ENCODE assay signal across 11 mouse cellular contexts in the genomic region with DNA sequence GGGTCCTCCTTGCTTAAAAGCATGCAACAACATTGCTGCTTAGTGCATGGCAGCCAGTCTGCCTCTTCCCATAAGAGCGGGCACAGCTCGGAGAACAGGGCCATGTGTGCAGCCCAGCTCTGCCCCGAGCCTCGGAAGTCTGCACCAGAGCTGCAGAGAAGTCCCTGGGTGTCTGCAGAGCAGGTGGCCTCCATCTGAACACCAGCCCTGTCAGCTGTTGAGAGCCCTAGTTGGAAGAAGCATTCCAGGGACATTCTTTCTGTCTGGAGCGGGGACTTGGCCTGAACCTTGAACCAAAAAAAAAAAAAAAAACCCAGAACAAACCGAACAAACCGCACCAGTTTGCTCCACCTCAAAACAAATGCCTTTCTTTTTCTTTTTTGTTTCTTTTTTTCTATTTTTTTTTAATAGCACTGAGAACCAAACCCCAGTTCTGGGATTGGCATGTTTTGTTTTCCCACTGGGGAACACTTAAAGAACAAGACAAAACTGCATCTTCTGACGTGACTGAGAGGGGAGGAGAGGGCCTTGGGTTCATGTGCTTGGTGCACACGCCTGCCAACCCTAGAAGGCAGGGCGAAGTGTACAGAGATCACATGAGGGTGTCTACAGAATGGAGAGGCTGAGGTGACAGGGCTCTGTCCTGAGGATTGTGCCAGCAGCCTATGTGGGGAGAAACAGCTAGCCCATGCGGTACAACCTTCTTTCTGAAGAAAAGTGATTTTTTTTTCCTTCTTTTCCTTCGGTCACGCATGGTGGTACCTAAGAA.
DNase-seq lines count a peak whose midpoint lies in the region; ATAC-seq and TF ChIP-seq lines count a peak whose summit lies in the region.
"Had no signal": no experiment of that assay in that cellular context is flagged by ENCODE, and none has a peak within 500 bp of the region (broad histone marks: within the 10 kb centered on the region; RNA-seq: fewer than 3 reads in every experiment).

No protein-coding gene starts in this region.

- no peak overlapping the region for H3K4me2 ChIP-seq in intestine, embryonic 14.5 days (ENCODE audit: low read length)
- no peak overlapping the region for H3K4me2 ChIP-seq in intestine, postnatal 0 days (replicated peaks; ENCODE audit: low read depth)
- H3K4me2 ChIP-seq in heart, embryonic 15.5 days = 0 out of 2 replicates have a peak overlapping the region, but pooled peaks have one; percentile 3
- no peak overlapping the region for H3K4me2 ChIP-seq in stomach, postnatal 0 days (replicated peaks; ENCODE audit: low read depth)
- H3K4me2 ChIP-seq: embryonic facial prominence, embryonic 13.5 days; midbrain, embryonic 12.5 days had no signal

- no peak for TF ChIP-seq CTCF in intestine, postnatal 0 days (IDR thresholded peaks at IDR 0.05; ENCODE audit: low read depth)
- no peak for TF ChIP-seq CTCF in stomach, postnatal 0 days (IDR thresholded peaks at IDR 0.05; ENCODE audit: low read depth)

- peak overlapping the region; percentile 44 for H3K27ac ChIP-seq in intestine, embryonic 14.5 days (ENCODE audit: low read depth)
- H3K27ac ChIP-seq in intestine, postnatal 0 days (ENCODE audit: low read depth, low read length) = no peak overlapping the region
- peak overlapping the region; percentile 64 for H3K27ac ChIP-seq in heart, embryonic 15.5 days
- H3K27ac ChIP-seq in stomach, postnatal 0 days (replicated peaks) = 0 out of 2 replicates have a peak overlapping the region, but pooled peaks have one; percentile 18
- H3K27ac ChIP-seq: embryonic facial prominence, embryonic 13.5 days; midbrain, embryonic 12.5 days had no signal

- DNase-seq in intestine, embryonic 14.5 days (ENCODE audit: low spot score) = no peak
- DNase-seq in kidney, postnatal 25 days = peak; percentile 50 to 75
- no peak for DNase-seq in stomach, postnatal 0 days (ENCODE audit: low spot score)
- DNase-seq in layer of hippocampus, postnatal 10 days (ENCODE audit: low spot score in 2 of 2) = no peak
- no peak for DNase-seq in spleen, postnatal 10 days (ENCODE audit: low spot score in 2 of 2)
- no peak for DNase-seq in retina, postnatal 1 day
- DNase-seq: right cerebral cortex, adult 18-20 months had no signal

- peaks cover 15% of the 10 kb centered on the region for H3K4me1 ChIP-seq in intestine, embryonic 14.5 days (replicated peaks; ENCODE audit: control insufficient read depth, insufficient read depth, low read length)
- H3K4me1 ChIP-seq in intestine, postnatal 0 days (replicated peaks; ENCODE audit: control insufficient read depth, insufficient read depth, low read length) = no peaks in the 10 kb centered on the region
- H3K4me1 ChIP-seq in heart, embryonic 15.5 days (replicated peaks) = peaks cover 13% of the 10 kb centered on the region
- 0 out of 2 replicates have a peak, but pooled peaks cover 3% of the 10 kb centered on the region for H3K4me1 ChIP-seq in stomach, postnatal 0 days (replicated peaks; ENCODE audit: control insufficient read depth, insufficient read depth)
- H3K4me1 ChIP-seq: midbrain, embryonic 12.5 days had no signal

- H3K9ac ChIP-seq in intestine, embryonic 14.5 days (ENCODE audit: low read length) = no peak overlapping the region
- no peak overlapping the region for H3K9ac ChIP-seq in intestine, postnatal 0 days (ENCODE audit: low read depth, low read length)
- no peak overlapping the region for H3K9ac ChIP-seq in heart, embryonic 15.5 days
- H3K9ac ChIP-seq in stomach, postnatal 0 days (ENCODE audit: low read length) = no peak overlapping the region
- H3K9ac ChIP-seq: embryonic facial prominence, embryonic 13.5 days; midbrain, embryonic 12.5 days had no signal

- WGBS in intestine, embryonic 14.5 days = 52% methylated on average over 13 of the region's 13 CpGs
- 66% methylated on average over 13 of the region's 13 CpGs for WGBS in intestine, postnatal 0 days
- WGBS in heart, embryonic 15.5 days = 48% methylated on average over 13 of the region's 13 CpGs
- 45% methylated on average over 13 of the region's 13 CpGs for WGBS in stomach, postnatal 0 days

- H3K36me3 ChIP-seq in intestine, embryonic 14.5 days (ENCODE audit: control insufficient read depth, insufficient read depth, low read length) = no peaks in the 10 kb centered on the region
- no peaks in the 10 kb centered on the region for H3K36me3 ChIP-seq in intestine, postnatal 0 days (ENCODE audit: control insufficient read depth, insufficient read depth)
- no peaks in the 10 kb centered on the region for H3K36me3 ChIP-seq in heart, embryonic 15.5 days
- no peaks in the 10 kb centered on the region for H3K36me3 ChIP-seq in stomach, postnatal 0 days (ENCODE audit: control insufficient read depth, insufficient read depth, low read length)
- H3K36me3 ChIP-seq: embryonic facial prominence, embryonic 13.5 days; midbrain, embryonic 12.5 days had no signal

- no peaks in the 10 kb centered on the region for H3K9me3 ChIP-seq in intestine, embryonic 14.5 days (ENCODE audit: control insufficient read depth, low read length)
- H3K9me3 ChIP-seq in intestine, postnatal 0 days (ENCODE audit: control insufficient read depth) = no peaks in the 10 kb centered on the region
- no peaks in the 10 kb centered on the region for H3K9me3 ChIP-seq in heart, embryonic 15.5 days (replicated peaks)
- H3K9me3 ChIP-seq in stomach, postnatal 0 days (ENCODE audit: control insufficient read depth, low read length) = no peaks in the 10 kb centered on the region

- H3K4me3 ChIP-seq in intestine, embryonic 14.5 days (ENCODE audit: low read depth, low read length) = no peak overlapping the region
- H3K4me3 ChIP-seq in intestine, postnatal 0 days (ENCODE audit: low read depth, low read length) = no peak overlapping the region
- H3K4me3 ChIP-seq in heart, embryonic 15.5 days = no peak overlapping the region
- no peak overlapping the region for H3K4me3 ChIP-seq in stomach, postnatal 0 days (ENCODE audit: low read depth, low read length)
- H3K4me3 ChIP-seq: embryonic facial prominence, embryonic 13.5 days; midbrain, embryonic 12.5 days had no signal

- no peak for TF ChIP-seq EP300 in stomach, postnatal 0 days (optimal IDR thresholded peaks at IDR 0.05)

- no peaks in the 10 kb centered on the region for H3K27me3 ChIP-seq in intestine, embryonic 14.5 days (replicated peaks; ENCODE audit: control insufficient read depth, insufficient read depth, low read length)
- H3K27me3 ChIP-seq in intestine, postnatal 0 days (replicated peaks; ENCODE audit: control insufficient read depth, insufficient read depth, low read length) = no peaks in the 10 kb centered on the region
- H3K27me3 ChIP-seq in heart, embryonic 15.5 days = no peaks in the 10 kb centered on the region
- H3K27me3 ChIP-seq in stomach, postnatal 0 days (ENCODE audit: control insufficient read depth, insufficient read depth, low read length) = no peaks in the 10 kb centered on the region
- H3K27me3 ChIP-seq: embryonic facial prominence, embryonic 13.5 days; midbrain, embryonic 12.5 days had no signal

- peak; percentile 69; the same call in 1 of the 2 replicates for ATAC-seq in intestine, embryonic 14.5 days (replicated peaks; ENCODE audit: low FRiP score, low TSS enrichment, low read depth)
- ATAC-seq in intestine, postnatal 0 days = no peak
- peak; percentile 70; the same call in 1 of the 2 replicates for ATAC-seq in heart, embryonic 15.5 days (replicated peaks; ENCODE audit: insufficient number of reproducible peaks, insufficient read depth, low FRiP score, low read depth)
- ATAC-seq in stomach, postnatal 0 days (ENCODE audit: low FRiP score, low TSS enrichment) = peak; percentile 57; the same call in 1 of the 2 replicates

Comparison
In these comparisons a context has a peak if more than half of its experiments do, and no peak if none do; other contexts are left out.
1. DNase-seq: peak in kidney, postnatal 25 days (2 of 2); none in intestine, embryonic 14.5 days (single experiment), stomach, postnatal 0 days (single experiment), layer of hippocampus, postnatal 10 days (0 of 2), spleen, postnatal 10 days (0 of 2) and retina, postnatal 1 day (single experiment).